Mouse (Mus musculus) cortical plate, adult 2 months (tissue): ENCODE measurements at regions not wholly inside any gene's neighbourhood (a gene's known extent, or its start where the extent isn't known, plus 50 kb on each side); places are given as distances from the start of the nearest gene placed in this dataset.

ENCODE experiments used
- CTCF ChIP-seq: fragments of 200-500 bp; IDR thresholded peaks from 2 replicates; pipeline ENCODE4 v1.5.1; 2011; ENCODE audit warnings: mild to moderate bottlenecking, control low read depth, low read length; ENCODE audit not compliant: insufficient read depth; ENCODE audit errors: extremely low read depth
- POLR2A ChIP-seq: fragments of 200-500 bp; IDR thresholded peaks from 2 replicates; pipeline ENCODE4 v1.6.1; 2011; ENCODE audit warnings: mild to moderate bottlenecking, low read length, control low read depth; ENCODE audit not compliant: insufficient read depth; ENCODE audit errors: extremely low read depth

DNA sequence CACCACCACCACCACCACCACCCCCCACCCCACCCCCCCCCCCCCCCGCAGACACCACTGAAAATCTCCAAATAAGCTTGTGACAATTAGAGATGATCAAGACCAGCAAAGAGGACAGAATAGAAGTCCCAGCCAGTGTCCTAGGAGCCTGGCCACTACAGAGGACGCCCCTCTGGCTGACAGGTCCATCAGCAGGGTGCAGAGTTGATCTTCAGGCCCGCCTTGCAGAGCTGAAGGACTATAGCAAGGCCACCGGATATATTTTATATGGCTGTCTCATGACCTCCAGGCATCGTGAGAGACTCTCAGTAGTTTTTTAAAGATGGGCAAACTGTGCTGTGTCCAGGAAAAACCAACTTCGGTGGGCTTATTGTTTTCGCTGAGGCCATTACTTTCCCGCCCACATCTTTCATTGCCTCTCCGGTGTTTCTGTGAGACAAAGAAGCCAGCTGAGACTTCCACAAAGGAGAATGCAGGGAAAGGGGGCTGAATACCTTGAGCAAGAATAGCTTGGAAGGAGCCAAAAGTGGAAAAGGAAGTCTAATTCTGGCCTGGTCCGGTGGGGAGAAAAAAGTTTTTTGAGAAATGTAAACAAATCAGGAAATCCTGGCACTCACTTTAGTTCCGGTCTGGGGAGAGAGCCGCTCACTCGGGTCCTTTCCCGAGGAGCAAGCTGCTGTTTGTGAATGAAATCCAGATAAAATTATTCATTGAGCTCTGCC, 69.7 kb upstream of the Prep start:
- TF ChIP-seq CTCF, result no peak
- TF ChIP-seq POLR2A, result no peak
